Mouse (Mus musculus) c-Kit-positive CD71-positive TER-119-positive erythroid progenitor cells, embryonic 14.5 days (primary cell): Measurements from ENCODE around the gene Ntf5.

ENCODE experiments used
- DNase-seq: peaks from one replicate; pipeline ENCODE4 v3.0.0-alpha.2; 2013; ENCODE audit warnings: low spot score

Gene Ntf5

DNA sequence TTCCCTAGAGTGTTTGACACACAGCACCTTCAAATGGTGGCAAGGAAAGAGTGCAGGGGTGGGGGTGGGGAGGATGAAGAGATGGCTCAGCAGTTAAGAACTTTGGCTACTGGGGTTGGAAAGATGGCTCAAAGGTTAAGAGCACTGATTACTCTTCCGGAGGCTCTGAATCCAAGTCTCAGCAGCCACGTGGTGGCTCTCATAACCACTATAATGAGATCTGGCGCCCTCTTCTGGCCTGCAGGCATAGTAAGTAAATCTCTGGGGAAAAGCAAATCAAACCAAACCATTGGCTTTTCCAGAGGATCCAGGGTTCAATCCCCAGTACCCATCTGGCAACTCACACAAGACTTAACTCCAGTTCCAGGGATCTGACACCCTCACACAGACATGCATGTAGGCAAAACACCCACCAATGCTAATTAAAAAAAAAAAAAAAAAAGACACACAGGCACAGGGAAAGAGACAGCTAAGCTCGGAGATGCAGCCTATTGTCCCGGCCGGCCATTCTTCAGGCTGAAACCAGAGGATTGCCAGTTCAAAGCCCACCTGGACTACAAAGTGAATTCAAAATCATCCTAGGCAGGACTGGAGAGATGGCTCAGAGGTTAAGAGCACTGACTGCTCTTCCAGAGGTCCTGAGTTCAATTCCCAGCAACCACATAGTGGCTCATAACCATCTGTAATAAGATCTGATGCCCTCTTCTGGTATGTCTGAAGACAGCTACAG, 9.8 kb upstream of the Ntf5 start:
- DNase-seq, result peak; percentile 64

DNA sequence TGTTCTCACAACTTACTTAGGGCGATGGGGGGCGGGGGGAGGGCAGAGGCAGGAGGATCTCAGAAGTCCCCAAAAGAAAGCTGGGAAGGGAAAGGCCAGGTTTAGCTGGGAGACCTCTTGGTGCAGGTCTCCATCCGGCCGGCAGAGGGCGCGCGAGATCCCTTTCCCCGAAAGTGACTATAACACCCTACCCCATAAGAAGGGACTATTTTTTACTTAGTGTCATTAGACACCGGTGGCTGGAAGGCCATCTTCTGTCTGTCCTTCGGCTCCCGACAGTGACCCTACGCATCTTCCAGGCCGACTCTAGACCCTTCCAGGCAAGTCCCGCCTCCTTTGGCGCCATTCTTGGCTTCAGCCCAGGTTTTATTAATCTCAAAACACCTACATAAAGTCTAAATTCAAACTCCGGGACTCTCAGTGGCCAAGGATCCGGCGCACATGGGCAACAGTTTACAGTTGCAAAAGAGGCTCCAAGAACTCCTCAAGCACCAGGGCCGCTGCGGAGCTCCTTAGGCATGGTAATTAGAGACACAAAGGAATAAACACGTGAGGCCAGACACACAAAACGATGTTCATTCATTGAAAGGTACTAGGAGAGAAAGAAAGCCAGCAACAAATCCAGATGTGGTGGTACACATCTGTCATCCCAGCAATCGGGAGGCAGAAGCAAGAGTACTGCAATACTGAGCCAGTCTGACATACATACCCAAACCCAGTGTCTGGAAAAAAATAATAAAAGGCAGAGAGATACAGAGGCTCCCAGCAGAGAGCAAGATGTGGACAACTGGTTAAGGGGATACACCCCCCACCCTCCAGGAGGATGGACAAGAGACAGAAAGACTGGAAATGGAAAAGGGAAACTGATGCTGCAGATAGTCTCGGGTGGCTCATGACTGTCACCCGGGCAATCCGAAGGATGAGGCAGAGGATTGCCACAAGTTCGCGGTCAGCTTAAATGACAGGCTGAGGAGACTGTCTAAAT, 8.1 kb upstream of the Ntf5 start, which contains the start of gene Kcna7:
Gene Kcna7, plus strand, starts transcription at position 563 of the 985 bp plus-strand sequence.
- DNase-seq, result peak; percentile 35

DNA sequence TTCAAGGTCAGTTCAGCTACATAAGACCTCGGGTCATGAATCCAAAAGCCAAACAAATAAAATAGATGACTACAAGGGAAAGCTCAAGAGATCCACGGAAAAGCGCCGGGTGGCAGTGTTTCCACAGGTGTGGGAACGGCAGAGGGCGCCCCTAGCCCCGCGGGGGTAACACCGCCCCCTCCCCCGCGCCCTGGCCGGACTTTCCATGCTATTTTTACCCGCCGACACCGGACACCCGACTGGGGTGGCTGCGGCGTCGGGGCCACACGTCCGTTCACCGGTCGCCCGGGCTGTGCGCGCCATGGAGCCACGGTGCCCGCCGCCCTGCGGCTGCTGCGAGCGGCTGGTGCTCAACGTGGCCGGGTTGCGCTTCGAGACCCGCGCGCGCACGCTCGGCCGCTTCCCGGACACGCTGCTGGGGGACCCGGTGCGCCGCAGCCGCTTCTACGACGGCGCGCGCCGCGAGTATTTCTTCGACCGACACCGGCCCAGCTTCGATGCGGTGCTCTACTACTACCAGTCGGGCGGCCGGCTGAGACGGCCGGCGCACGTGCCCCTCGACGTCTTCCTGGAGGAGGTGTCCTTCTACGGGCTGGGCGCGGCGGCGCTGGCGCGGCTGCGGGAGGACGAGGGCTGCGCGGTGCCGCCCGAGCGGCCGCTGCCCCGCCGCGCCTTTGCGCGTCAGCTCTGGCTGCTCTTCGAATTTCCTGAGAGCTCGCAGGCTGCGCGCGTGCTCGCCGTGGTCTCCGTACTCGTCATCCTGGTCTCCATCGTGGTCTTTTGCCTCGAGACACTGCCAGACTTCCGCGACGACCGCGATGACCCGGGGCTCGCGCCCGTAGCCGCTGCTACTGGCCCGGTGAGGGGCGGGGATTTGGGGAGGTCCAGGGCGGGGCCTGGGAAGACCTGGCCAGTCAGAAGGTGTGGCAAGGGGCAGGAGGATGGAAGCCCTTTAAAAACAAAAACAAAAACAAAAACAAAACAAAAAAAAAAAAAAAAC, 7.0 kb upstream of the Ntf5 start:
- no peak for DNase-seq

DNA sequence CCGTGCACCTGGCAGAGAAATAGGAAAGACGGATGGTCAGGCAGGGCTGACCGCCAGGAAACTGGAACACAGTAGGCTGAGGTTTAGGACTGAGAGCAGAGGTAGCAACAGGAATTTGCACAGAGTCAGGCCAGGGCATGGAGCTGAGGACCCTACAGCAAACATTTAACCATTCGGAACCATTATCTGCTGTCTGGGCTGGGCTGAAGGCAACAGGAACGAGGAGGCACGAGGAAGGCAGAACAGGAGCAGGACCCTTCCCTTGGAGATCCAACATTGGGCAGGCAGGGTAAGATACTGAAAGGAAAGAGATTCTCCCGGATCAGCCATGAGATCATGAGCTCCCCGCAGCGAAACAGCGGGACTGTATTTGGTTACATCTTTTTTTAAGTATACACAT, 5.7 kb upstream of the Ntf5 start:
- DNase-seq, result no peak

DNA sequence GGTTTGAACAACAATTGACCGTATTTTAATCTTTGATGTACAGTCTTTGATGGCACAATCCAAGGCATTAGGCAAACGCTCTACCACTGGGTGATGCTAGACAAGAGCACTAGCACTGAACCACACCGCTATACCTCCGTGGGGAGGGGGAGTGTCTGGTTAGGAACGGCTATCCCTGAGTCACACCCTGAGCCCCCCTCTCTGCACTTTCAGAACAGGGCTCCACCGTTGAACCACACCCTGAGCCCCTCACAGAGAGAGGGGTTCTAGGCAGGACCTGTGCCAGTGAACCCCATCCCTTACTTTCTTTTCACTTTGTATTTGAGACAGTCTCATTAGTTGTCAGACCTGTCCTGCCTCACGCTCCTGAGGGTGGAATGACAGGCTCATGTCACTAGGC, 5.1 kb upstream of the Ntf5 start:
- no peak for DNase-seq

DNA sequence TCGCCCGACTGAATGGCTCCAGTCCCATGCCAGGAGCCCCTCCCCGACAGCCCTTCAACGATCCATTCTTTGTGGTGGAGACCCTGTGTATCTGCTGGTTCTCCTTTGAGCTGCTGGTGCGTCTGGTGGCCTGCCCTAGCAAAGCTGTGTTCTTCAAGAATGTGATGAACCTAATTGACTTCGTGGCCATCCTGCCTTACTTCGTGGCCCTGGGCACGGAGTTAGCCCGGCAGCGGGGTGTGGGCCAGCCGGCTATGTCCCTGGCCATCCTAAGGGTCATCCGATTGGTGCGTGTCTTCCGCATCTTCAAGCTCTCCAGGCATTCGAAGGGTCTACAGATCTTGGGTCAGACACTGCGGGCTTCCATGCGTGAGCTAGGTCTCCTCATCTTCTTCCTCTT, 4.5 kb upstream of the Ntf5 start:
- no peak for DNase-seq

DNA sequence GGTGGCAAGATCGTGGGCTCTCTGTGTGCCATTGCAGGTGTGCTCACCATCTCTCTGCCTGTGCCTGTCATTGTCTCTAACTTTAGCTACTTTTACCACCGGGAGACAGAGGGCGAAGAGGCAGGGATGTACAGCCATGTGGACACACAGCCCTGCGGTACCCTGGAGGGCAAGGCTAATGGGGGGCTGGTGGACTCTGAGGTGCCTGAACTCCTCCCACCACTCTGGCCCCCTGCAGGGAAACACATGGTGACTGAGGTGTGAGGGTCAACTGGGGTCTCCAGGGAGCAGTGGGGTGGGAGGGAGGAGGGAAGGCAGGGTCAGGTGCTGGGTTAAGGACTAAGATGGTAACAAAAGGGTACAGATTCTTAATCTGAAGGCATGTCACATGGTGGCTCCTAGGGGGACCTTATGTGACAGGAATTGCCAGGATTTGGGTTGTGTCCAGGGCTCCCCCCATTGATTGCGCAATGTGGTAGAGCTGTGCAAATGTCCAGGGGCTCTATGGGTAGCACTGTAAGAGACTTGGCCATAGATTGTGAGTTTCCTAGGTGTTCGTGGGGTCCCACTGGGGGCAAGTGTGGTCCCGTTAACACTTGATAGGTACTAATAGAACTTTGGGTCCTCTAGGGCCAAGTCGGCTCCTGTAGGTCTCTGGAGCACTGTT, 3.9 kb upstream of the Ntf5 start:
- no peak for DNase-seq

DNA sequence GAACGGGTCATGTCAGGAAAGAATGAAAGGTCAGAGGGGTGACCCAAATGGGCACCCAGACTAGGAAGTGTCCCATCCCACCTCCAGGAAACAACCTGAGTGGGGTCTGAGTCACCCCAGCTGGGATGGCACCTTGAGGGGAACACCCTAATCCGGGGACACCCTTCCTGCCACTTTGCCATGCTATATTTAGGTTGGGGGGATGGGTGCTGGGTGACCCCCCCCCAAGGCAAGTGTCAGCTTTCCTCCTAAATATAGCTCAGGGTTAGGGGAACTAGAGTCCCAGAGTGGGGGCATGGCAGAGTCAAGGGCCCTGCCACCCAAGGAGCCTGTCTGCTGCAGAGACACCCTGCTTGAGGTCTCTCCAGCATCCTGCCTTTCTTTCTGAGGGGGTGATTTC, 1.1 kb upstream of the Ntf5 start:
- DNase-seq, result no peak

DNA sequence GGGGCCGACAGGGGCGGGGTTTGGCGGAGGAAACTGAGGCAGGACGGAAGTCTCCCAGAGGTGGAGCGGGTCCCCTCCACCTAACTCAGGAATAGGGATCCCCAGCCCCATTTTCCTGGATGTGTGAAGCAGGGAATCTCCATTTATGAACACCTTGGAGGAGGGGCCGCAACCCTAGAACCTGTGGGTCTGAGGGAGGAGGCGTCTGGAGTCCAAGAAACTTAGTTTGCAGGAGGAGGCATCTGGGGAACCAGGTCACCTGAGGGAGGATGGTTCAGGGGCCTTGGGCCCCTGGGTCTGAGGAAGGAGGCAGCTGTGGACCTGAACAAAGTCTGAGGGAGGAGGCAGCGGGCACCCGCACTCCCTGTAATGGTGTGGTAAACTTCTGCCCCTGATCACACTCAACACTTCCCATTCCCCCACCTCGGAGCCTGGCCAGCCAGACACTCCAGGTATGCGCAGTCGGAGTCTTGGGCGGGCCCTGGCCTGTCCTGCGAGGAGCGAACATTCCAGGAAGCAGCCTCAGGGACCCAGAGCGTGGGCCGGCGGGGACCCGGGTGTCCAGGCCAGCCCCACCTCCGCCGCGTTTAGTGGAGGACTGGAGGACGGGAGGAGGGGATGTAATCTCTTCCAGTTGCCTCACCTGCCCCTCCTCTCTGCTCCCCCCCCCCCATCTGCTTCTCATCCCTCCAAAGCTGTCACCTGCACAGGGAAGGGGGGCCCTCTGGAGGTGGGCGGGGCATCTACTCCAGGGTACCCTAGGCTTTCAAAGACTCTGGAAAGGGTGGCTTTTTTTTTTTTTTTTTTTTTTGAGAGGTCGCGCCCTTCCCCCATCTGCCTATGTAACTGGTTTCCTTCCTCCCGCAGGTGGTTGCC, 607 bp downstream of the Ntf5 start:
- no peak for DNase-seq

DNA sequence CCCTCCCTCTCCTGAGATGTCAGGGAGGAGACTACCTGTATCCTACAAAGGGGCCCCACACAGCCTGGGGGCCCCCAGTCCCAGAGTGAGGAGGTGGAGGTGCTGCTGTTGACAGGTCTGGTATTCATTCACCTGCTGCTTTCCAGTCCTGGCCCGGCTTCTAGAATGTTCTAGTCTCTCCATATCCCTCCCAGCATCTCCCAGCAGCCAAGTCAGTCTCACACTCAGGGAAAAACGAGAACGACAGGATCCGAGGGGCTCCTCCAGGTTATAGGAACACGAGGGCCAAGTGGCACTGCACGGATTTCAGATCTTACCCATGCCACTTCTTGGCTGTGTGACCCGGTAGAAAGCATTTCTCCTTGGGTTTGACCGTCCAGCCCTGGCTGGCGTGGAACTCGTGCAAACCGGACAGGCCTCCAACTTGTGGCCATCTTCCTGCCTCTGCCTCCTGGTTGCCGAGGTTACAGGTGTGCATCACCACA, 1.3 kb downstream of the Ntf5 start:
- DNase-seq, result no peak

DNA sequence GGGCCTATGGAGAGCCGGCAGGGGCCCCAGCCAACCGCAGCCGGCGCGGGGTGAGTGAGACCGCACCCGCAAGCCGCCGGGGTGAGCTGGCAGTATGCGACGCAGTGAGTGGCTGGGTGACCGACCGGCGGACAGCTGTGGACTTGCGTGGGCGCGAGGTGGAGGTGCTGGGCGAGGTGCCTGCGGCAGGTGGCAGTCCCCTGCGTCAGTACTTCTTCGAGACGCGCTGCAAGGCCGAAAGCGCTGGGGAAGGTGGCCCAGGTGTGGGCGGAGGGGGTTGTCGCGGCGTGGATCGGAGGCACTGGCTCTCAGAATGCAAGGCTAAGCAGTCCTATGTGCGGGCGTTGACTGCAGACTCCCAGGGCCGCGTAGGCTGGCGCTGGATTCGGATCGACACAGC, 2.1 kb downstream of the Ntf5 start:
- DNase-seq, result no peak

DNA sequence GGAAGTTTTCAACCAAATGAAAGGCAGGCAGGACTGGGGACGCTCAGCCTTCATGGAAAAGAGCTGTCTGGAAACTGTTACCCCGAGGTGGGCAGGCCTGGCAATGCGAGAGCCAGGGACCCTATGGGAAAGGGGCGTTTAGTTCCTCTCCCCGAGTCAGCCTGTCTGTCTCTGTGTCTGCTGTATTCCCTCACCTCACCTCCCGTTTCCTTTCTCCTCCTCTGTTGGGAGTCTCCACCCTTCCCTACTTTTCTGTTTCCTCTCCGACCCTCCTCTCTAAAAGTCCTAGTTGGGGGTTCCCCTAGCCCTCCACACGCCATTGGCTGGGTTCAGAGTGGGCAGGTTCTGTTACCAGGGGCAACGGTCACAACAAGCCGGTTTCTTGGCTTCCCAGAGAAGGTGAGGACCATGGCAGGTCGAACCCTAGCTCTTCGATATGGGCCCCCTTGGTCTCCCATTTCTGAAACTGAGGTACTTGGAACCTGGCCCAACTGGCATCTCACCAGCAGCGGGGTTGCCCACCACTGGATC, 4.5 kb downstream of the Ntf5 start:
- DNase-seq, result no peak

DNA sequence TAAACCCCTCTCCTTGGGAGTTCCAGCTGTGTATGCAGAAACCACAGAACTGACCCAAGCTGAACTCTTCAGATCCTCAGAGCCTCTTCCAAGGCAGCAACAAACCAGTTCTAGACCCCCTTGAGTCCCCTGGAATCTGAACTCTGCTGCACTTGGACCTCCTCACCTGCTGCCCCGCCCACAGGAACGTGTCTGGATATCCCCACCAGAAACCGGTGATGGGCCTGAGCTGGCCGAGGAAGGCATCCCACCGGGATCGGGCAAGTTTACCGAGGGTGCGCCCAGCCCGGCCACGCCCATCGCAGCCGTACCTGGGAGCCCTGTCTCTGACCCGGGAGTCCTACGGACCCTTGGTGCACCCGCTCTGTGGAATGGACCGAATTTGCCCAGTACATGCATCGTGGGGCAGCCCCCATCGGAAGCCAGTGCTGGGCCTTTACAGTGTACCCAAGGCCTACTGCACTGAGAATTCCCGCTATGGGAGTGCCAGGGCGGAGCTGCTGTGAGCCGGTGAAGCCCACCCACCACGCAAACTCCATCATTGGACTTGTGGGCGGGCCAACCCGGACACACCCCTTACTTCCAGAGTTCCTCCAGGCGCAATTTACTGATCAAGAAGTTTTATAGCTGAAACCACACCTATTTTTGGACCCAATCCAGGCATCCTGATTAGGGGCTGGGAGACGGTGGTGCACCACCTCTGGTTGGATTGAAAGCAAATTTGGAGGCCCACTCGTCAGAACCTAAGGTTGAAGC, 6.5 kb downstream of the Ntf5 start:
- no peak for DNase-seq

DNA sequence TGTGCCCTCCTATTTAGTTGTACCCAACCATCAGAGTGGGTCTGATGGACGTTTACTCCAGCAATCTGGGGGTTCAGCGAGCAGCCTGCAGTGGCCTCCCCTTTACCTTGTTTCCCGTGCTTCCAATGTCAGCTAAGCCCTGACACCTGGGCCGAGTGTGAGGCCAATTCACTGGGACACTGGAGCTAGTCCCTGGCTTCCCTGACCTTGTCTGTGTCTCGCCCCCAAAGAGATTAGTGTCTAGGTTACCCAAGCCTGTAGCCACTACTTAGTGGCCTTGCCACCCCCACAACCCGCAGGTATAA, 7.1 kb downstream of the Ntf5 start, which contains the start of gene Lhb:
Gene Lhb, plus strand, starts transcription at position 206 of the 305 bp plus-strand sequence.
- no peak for DNase-seq

DNA sequence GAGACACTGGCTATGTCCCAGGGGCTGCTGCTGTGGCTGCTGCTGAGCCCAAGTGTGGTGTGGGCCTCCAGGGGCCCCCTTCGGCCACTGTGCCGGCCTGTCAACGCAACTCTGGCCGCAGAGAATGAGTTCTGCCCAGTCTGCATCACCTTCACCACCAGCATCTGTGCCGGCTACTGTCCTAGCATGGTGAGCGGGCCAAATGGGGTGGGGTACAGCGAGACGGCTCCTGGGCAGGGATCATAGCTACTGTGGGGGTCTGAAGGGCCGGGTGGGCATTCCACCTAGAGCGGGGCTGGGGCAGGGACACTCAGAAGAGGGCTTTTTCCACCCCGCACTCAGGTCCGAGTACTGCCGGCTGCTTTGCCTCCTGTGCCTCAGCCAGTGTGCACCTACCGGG, 7.7 kb downstream of the Ntf5 start:
- DNase-seq, result no peak

DNA sequence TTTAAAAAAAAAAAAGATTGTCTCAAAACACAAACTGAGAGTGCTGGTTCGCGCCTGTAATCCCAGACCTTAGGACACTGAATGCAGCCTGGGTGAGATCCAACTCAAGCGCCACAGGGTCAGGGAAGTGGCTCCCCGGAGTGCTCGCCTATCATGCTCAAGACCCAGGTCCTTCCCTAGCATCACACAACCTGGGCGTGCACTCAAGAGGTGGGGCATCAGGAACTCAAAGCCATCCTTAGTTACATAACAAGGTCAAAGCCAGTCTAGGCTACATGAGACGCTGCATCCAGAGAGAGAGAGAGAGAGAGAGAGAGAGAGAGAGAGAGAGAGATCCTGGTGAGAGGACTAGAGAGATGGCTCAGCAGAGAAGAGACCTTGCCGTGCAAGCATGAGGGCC, 13.1 kb downstream of the Ntf5 start:
- no peak for DNase-seq

DNA sequence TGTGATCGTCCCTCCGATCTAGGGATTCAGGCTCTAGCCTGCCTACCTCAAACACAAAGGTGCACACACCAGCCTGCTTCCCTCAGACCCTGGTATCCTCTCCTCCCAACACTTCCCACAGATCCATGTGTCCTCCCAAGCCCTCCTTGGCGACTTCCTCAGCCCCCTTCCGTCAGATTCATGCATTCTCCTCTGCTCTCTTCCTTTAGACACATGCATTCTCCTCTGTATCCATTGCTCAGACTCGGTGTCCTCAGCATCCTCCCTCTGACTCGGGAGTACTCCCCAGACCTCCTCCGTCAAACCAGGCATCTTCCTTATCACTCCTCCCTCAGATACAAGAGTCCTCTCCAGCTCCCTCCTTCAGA, 20.3 kb downstream of the Ntf5 start:
- DNase-seq, result no peak

DNA sequence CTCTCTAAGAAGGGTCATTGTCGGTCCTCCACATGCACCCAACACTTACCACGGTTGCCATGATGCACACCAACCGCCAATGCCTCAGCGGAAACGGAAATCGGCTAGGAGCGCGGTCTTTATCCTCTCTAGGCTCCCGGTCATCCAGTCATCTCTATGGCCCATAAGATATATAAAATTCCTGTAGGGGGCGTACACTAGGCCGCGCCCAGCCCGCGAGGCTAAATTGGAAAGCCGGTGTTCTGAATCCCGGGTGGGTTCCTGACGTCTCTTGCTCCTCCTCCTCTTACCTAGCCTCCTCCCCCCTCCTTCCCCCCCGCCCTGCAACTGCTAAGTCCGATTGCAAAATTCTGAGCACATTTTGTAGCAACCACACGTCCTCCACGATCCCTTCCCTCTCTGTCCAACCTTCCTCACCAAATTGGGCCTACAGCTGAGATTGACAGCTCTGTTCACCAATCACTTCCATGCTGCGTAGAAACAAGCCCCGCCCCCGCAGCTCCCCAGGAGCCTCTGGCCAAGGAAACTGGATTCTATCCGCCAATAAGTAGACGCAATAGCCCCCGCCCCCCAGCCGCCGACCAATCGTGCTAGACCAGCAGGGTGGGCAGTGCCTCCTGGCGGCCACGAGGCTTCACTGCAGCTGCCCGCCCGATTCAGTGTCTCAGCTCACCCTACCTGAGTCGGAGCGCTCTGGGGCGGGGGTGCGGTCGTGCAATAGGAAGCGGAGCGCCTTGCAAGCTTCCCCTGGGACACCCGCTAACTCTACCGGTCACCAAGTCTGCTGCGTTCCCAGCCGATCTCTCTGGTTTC, 20.9 kb downstream of the Ntf5 start, which contains the start of gene Gys1:
Gene Gys1, plus strand, starts transcription at position 642 of the 813 bp plus-strand sequence.
- peak; percentile 100 for DNase-seq
